In the genomic region with DNA sequence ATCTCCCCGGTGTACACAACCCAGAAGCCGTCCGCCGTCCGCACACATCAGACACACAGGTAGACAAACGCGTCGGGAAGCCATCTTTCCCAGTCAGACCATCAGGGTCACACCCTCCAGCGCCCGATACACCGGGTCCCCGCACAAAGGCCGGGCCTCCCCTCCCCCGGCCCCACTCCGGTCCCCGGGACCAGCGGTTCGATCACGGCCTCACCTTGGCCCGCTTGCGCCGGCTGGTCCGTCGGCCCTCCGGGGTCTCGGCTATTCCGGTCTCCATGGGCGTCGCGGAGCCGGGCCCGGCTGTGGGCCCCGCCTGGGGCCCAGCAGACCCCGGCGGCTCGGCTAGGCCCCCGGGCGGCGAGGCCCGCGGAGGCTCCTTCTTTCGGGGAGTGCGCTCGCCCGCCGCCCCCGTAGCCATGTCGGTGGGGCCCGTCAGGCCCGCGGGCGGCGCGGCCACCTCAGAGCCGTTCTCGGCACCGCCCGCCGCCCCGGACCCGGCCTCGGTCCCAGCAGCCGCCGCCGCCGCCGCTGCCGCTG, we compare ENCODE assay signal across 9 mouse cellular contexts. TPM values are rescaled to one million over a fixed set of nuclear protein-coding genes. Genes with fewer than 3 reads are reported as not detected.
DNase-seq lines count a peak whose midpoint lies in the region; ATAC-seq and TF ChIP-seq lines count a peak whose summit lies in the region.
"Had no signal": no experiment of that assay in that cellular context is flagged by ENCODE, and none has a peak within 500 bp of the region (broad histone marks: within the 10 kb centered on the region; RNA-seq: fewer than 3 reads in every experiment).

No protein-coding gene starts in this region.

- no peak for TF ChIP-seq POLR2A in cortical plate, adult 2 months (IDR thresholded peaks at IDR 0.05; ENCODE audit: extremely low read depth, insufficient read depth, low read length)
- TF ChIP-seq POLR2A in kidney, adult 2 months (IDR thresholded peaks at IDR 0.05; ENCODE audit: low read depth, low read length) = no peak

- H3K4me1 ChIP-seq in cortical plate, adult 2 months (ENCODE audit: control insufficient read depth, insufficient read depth, low read length) = peaks cover 6% of the 10 kb centered on the region
- peaks cover 7% of the 10 kb centered on the region; the same call in 1 of the 2 replicates for H3K4me1 ChIP-seq in kidney, adult 2 months (ENCODE audit: control insufficient read depth, insufficient read depth, low read length)
- peaks cover 8 to 20% of the 10 kb centered on the region in 2 experiments for H3K4me1 ChIP-seq in liver, embryonic 14.5 days (replicated peaks; ENCODE audit: control insufficient read depth in 2 of 2, insufficient read depth in 2 of 2, low read length in 1 of 2)
- H3K4me1 ChIP-seq in neural tube, embryonic 12.5 days = peaks cover 18% of the 10 kb centered on the region

- no peak for TF ChIP-seq EP300 in liver, embryonic 14.5 days (IDR thresholded peaks at IDR 0.05; ENCODE audit: low read depth)

- peak overlapping the region; percentile 98 for H3K9ac ChIP-seq in liver, embryonic 14.5 days (replicated peaks)
- H3K9ac ChIP-seq in neural tube, embryonic 12.5 days = peak overlapping the region; percentile 100

- peak; percentile 59 to 69 for DNase-seq in B cell, adult 2 months
- peak; percentile 77 for DNase-seq in ZHBTc4 (ENCODE audit: low read depth, low spot score)
- DNase-seq in gastrocnemius, postnatal 25 days = peak; percentile 38
- DNase-seq in kidney, adult 2 months = peak; percentile 36
- DNase-seq in liver, embryonic 14.5 days (ENCODE audit: low read depth in 3 of 3, low spot score in 3 of 3) = no peak
- DNase-seq in thymus, postnatal 10 days (ENCODE audit: low spot score in 2 of 2) = peak; percentile 32 to 35

- WGBS in kidney, adult 2 months = 1% methylated on average over 67 of the region's 68 CpGs
- under 1% methylated on average over 65 of the region's 68 CpGs for WGBS in liver, embryonic 14.5 days (ENCODE audit: insufficient replicate concordance)
- WGBS in neural tube, embryonic 12.5 days = under 1% methylated on average over 67 of the region's 68 CpGs

- peak overlapping the region; percentile 84 for H3K27ac ChIP-seq in cortical plate, adult 2 months (ENCODE audit: insufficient read depth, low read length)
- H3K27ac ChIP-seq in kidney, adult 2 months (ENCODE audit: insufficient read depth, low read depth, low read length) = peak overlapping the region; percentile 62
- peak overlapping the region; percentile 63 for H3K27ac ChIP-seq in liver, embryonic 14.5 days
- H3K27ac ChIP-seq in neural tube, embryonic 12.5 days = peak overlapping the region; percentile 90

- peak overlapping the region; percentile 82 for H3K4me2 ChIP-seq in liver, embryonic 14.5 days (ENCODE audit: low read depth)
- H3K4me2 ChIP-seq in neural tube, embryonic 12.5 days (replicated peaks) = peak overlapping the region; percentile 71

- no peaks in the 10 kb centered on the region for H3K36me3 ChIP-seq in kidney, adult 2 months (ENCODE audit: control insufficient read depth, insufficient read depth, low read length)
- peaks cover 2% of the 10 kb centered on the region; the same call in 1 of the 2 replicates for H3K36me3 ChIP-seq in liver, embryonic 14.5 days (replicated peaks; ENCODE audit: control insufficient read depth, insufficient read depth, low read depth)
- no peaks in the 10 kb centered on the region for H3K36me3 ChIP-seq in neural tube, embryonic 12.5 days

- ATAC-seq in liver, embryonic 14.5 days (ENCODE audit: insufficient read depth) = peak; percentile 67
- ATAC-seq in neural tube, embryonic 12.5 days (ENCODE audit: low FRiP score, low read depth) = peak; percentile 73

- H3K4me3 ChIP-seq in cortical plate, adult 2 months (ENCODE audit: insufficient read depth, low read length) = peak overlapping the region; percentile 87
- H3K4me3 ChIP-seq in kidney, adult 2 months (ENCODE audit: insufficient read depth, low read depth, low read length) = peak overlapping the region; percentile 95
- peak overlapping the region; percentile 96 to 99 for H3K4me3 ChIP-seq in liver, embryonic 14.5 days (ENCODE audit: insufficient read depth in 1 of 2, low read depth in 2 of 2, low read length in 2 of 2)
- H3K4me3 ChIP-seq in neural tube, embryonic 12.5 days = peak overlapping the region; percentile 98

- no peaks in the 10 kb centered on the region for H3K9me3 ChIP-seq in liver, embryonic 14.5 days (ENCODE audit: control insufficient read depth, low read length)
- H3K9me3 ChIP-seq in neural tube, embryonic 12.5 days = no peaks in the 10 kb centered on the region

- no peak for TF ChIP-seq CTCF in cortical plate, adult 2 months (IDR thresholded peaks at IDR 0.05; ENCODE audit: extremely low read depth, insufficient read depth, low read length)
- no peak for TF ChIP-seq CTCF in kidney, adult 2 months (conservative IDR thresholded peaks at IDR 0.05; ENCODE audit: insufficient read depth, insufficient read length, low read depth, low read length)
- no peak for TF ChIP-seq CTCF in liver, embryonic 14.5 days (IDR thresholded peaks at IDR 0.05; ENCODE audit: low read depth)

- H3K27me3 ChIP-seq in kidney, adult 2 months (replicated peaks; ENCODE audit: control insufficient read depth, insufficient read depth, low read length) = no peaks in the 10 kb centered on the region
- no peaks in the 10 kb centered on the region for H3K27me3 ChIP-seq in liver, embryonic 14.5 days (ENCODE audit: control insufficient read depth, insufficient read depth, low read length)
- H3K27me3 ChIP-seq in neural tube, embryonic 12.5 days (replicated peaks) = no peaks in the 10 kb centered on the region

RNA-seq across cellular contexts. Expression of a gene that starts 0.4 kb away (rescaled TPM):
- 67.1 and 68.3 TPM in 2 replicates for polyA plus RNA-seq in cortical plate, adult 2 months (2012; rRNA removed)
- 10 to 100 TPM; 16.8 to 18.0 TPM for total RNA-seq in gastrocnemius, postnatal 25 days (2021)
- 21.0 and 21.1 TPM in 2 replicates for polyA plus RNA-seq in kidney, adult 2 months (2012; rRNA removed)
- 15.3 and 17.8 TPM in 2 replicates for polyA plus RNA-seq in liver, embryonic 14.5 days (2012; rRNA removed)
- 12.0 and 14.0 TPM in 2 replicates for polyA plus RNA-seq in liver, embryonic 14.5 days (2014; fragmentation: Nextera tagmentation; extraction: Ambion mirVana)
- polyA plus RNA-seq in neural tube, embryonic 12.5 days (2016; fragmentation: Nextera tagmentation; extraction: Ambion mirVana) = 115 and 137 TPM in 2 replicates

RNA-seq across cellular contexts. Expression of a gene that starts 8.2 kb away (rescaled TPM):
- polyA plus RNA-seq in cortical plate, adult 2 months (2012; rRNA removed) = not detected in 2 replicates
- total RNA-seq in gastrocnemius, postnatal 25 days (2021) = not detected
- not detected in 2 replicates for polyA plus RNA-seq in kidney, adult 2 months (2012; rRNA removed)
- polyA plus RNA-seq in liver, embryonic 14.5 days (2012; rRNA removed) = not detected in 2 replicates
- not detected in 2 replicates for polyA plus RNA-seq in liver, embryonic 14.5 days (2014; fragmentation: Nextera tagmentation; extraction: Ambion mirVana)
- polyA plus RNA-seq in neural tube, embryonic 12.5 days (2016; fragmentation: Nextera tagmentation; extraction: Ambion mirVana) = not detected in 2 replicates
- total RNA-seq: gastrocnemius, postnatal 36 days had no signal

RNA-seq across cellular contexts. Expression of a gene that starts 20.3 kb away (rescaled TPM):
- 0.10 and 0.11 TPM in 2 replicates for polyA plus RNA-seq in cortical plate, adult 2 months (2012; rRNA removed)
- total RNA-seq in gastrocnemius, postnatal 25 days (2021) = not detected
- not detected in 2 replicates for polyA plus RNA-seq in kidney, adult 2 months (2012; rRNA removed)
- polyA plus RNA-seq in liver, embryonic 14.5 days (2012; rRNA removed) = 0.01 TPM in 1 of 2 replicates, not detected in the other
- polyA plus RNA-seq in liver, embryonic 14.5 days (2014; fragmentation: Nextera tagmentation; extraction: Ambion mirVana) = not detected in 2 replicates
- not detected in 2 replicates for polyA plus RNA-seq in neural tube, embryonic 12.5 days (2016; fragmentation: Nextera tagmentation; extraction: Ambion mirVana)
- total RNA-seq: gastrocnemius, postnatal 36 days had no signal

Comparison
In these comparisons a context has a peak if more than half of its experiments do, and no peak if none do; other contexts are left out.
1. DNase-seq: peak in B cell, adult 2 months (2 of 2), ZHBTc4 (single experiment), gastrocnemius, postnatal 25 days (single experiment), kidney, adult 2 months (single experiment) and thymus, postnatal 10 days (2 of 2); none in liver, embryonic 14.5 days (0 of 3).
2. Peak in every context shown above with its lines, with median percentiles within 50 percentile points of each other: H3K27ac ChIP-seq and H3K4me3 ChIP-seq.